ENCODE assay signal across 8 mouse cellular contexts in genomic region chr2:91649553-91650359, GRCm38 (mm10). TPM values are rescaled to one million over a fixed set of nuclear protein-coding genes. Genes with fewer than 3 reads are reported as not detected.
DNase-seq lines count a peak whose midpoint lies in the region; ATAC-seq and TF ChIP-seq lines count a peak whose summit lies in the region.

Zfp408 (minus strand) TSS chr2:91649791.
Arhgap1 (plus strand) TSS chr2:91649860.

- H3K9me3 ChIP-seq in E14TG2a.4 (ENCODE audit: low read length) = no peaks in the 10 kb centered on the region
- no peaks in the 10 kb centered on the region for H3K9me3 ChIP-seq in forebrain, embryonic 12.5 days
- H3K9me3 ChIP-seq in heart, postnatal 0 days (replicated peaks; ENCODE audit: control insufficient read depth, low read length) = no peaks in the 10 kb centered on the region
- no peaks in the 10 kb centered on the region for H3K9me3 ChIP-seq in liver, embryonic 16.5 days (replicated peaks; ENCODE audit: control insufficient read depth, low read length)
- no peaks in the 10 kb centered on the region for H3K9me3 ChIP-seq in neural tube, embryonic 13.5 days

- peak; percentile 95 for ATAC-seq in forebrain, embryonic 12.5 days (ENCODE audit: low FRiP score)
- peak; percentile 92 for ATAC-seq in heart, postnatal 0 days (ENCODE audit: insufficient read depth, low read depth)
- ATAC-seq in liver, embryonic 16.5 days (ENCODE audit: low read depth) = peak; percentile 94
- peak; percentile 95 for ATAC-seq in neural tube, embryonic 13.5 days (ENCODE audit: low read depth)

- TF ChIP-seq CTCF in E14TG2a.4 (conservative IDR thresholded peaks at IDR 0.05; ENCODE audit: low read length) = no peak
- no peak for TF ChIP-seq CTCF in heart, postnatal 0 days (IDR thresholded peaks at IDR 0.05; ENCODE audit: low read depth)
- TF ChIP-seq CTCF in testis, adult 2 months (IDR thresholded peaks at IDR 0.05; ENCODE audit: control insufficient read depth, insufficient read depth, insufficient replicate concordance, low read depth, low read length) = no peak

- H3K27me3 ChIP-seq in E14TG2a.4 (ENCODE audit: insufficient read depth, low read length) = no peaks in the 10 kb centered on the region
- no peaks in the 10 kb centered on the region for H3K27me3 ChIP-seq in forebrain, embryonic 12.5 days
- no peaks in the 10 kb centered on the region for H3K27me3 ChIP-seq in heart, postnatal 0 days (ENCODE audit: control insufficient read depth, insufficient read depth, low read length)
- no peaks in the 10 kb centered on the region for H3K27me3 ChIP-seq in liver, embryonic 16.5 days (ENCODE audit: control insufficient read depth, insufficient read depth, low read depth, low read length)
- no peaks in the 10 kb centered on the region for H3K27me3 ChIP-seq in neural tube, embryonic 13.5 days
- H3K27me3 ChIP-seq in testis, adult 2 months (ENCODE audit: control insufficient read depth, insufficient read depth, low read length) = no peaks in the 10 kb centered on the region

- peak within 1 kb of the TSS; percentile 74 for H3K27ac ChIP-seq in forebrain, embryonic 12.5 days
- H3K27ac ChIP-seq in heart, postnatal 0 days (ENCODE audit: low read depth) = peak within 1 kb of the TSS; percentile 96
- H3K27ac ChIP-seq in liver, embryonic 16.5 days (ENCODE audit: low read length) = peak within 1 kb of the TSS; percentile 94
- H3K27ac ChIP-seq in neural tube, embryonic 13.5 days (replicated peaks) = peak within 1 kb of the TSS; percentile 91
- H3K27ac ChIP-seq in testis, adult 2 months (ENCODE audit: control insufficient read depth, insufficient read depth, low read depth, low read length) = peak within 1 kb of the TSS; percentile 95

- under 1% methylated on average over 44 of the region's 44 CpGs for WGBS in forebrain, embryonic 12.5 days
- WGBS in heart, postnatal 0 days = under 1% methylated on average over 44 of the region's 44 CpGs
- under 1% methylated on average over 44 of the region's 44 CpGs for whole genome bisulfite sequencing in liver, embryonic 16.5 days (ENCODE audit: insufficient replicate concordance)
- under 1% methylated on average over 44 of the region's 44 CpGs for WGBS in neural tube, embryonic 13.5 days

- peak within 1 kb of the TSS; percentile 99 for H3K4me3 ChIP-seq in E14TG2a.4 (replicated peaks; ENCODE audit: low read length)
- H3K4me3 ChIP-seq in forebrain, embryonic 12.5 days (replicated peaks) = peak within 1 kb of the TSS; percentile 82
- H3K4me3 ChIP-seq in heart, postnatal 0 days (ENCODE audit: low read depth, low read length) = peak within 1 kb of the TSS; percentile 97
- H3K4me3 ChIP-seq in liver, embryonic 16.5 days (ENCODE audit: low read depth, low read length) = peak within 1 kb of the TSS; percentile 88
- H3K4me3 ChIP-seq in neural tube, embryonic 13.5 days = peak within 1 kb of the TSS; percentile 93
- H3K4me3 ChIP-seq in testis, adult 2 months (ENCODE audit: control insufficient read depth, low read depth, low read length) = peak within 1 kb of the TSS; percentile 99

- H3K4me2 ChIP-seq in forebrain, embryonic 12.5 days = peak within 1 kb of the TSS; percentile 96
- H3K4me2 ChIP-seq in heart, postnatal 0 days (ENCODE audit: low read depth, low read length) = peak within 1 kb of the TSS; percentile 93
- peak within 1 kb of the TSS; percentile 92 for H3K4me2 ChIP-seq in liver, embryonic 16.5 days (ENCODE audit: low read depth, low read length)
- peak within 1 kb of the TSS; percentile 100 for H3K4me2 ChIP-seq in neural tube, embryonic 13.5 days

- H3K4me1 ChIP-seq in E14TG2a.4 (replicated peaks; ENCODE audit: low read depth, low read length) = peaks cover 73% of the 10 kb centered on the region
- peaks cover 33% of the 10 kb centered on the region for H3K4me1 ChIP-seq in forebrain, embryonic 12.5 days
- H3K4me1 ChIP-seq in heart, postnatal 0 days (ENCODE audit: control insufficient read depth, insufficient read depth) = peaks cover 31% of the 10 kb centered on the region
- peaks cover 26% of the 10 kb centered on the region for H3K4me1 ChIP-seq in liver, embryonic 16.5 days (ENCODE audit: control insufficient read depth, low read depth, low read length)
- peaks cover 46% of the 10 kb centered on the region for H3K4me1 ChIP-seq in neural tube, embryonic 13.5 days (replicated peaks)
- peaks cover 28% of the 10 kb centered on the region for H3K4me1 ChIP-seq in testis, adult 2 months (ENCODE audit: control insufficient read depth, insufficient read depth, low read length)

- peak; percentile 80; the same call in 1 of the 2 replicates for TF ChIP-seq EP300 in heart, postnatal 0 days (IDR thresholded peaks at IDR 0.05; ENCODE audit: low read depth)

- H3K36me3 ChIP-seq in E14TG2a.4 (ENCODE audit: insufficient read depth, low read length) = peaks cover 54% of the 10 kb centered on the region
- H3K36me3 ChIP-seq in forebrain, embryonic 12.5 days (replicated peaks) = peaks cover 44% of the 10 kb centered on the region
- H3K36me3 ChIP-seq in heart, postnatal 0 days (replicated peaks; ENCODE audit: control insufficient read depth, insufficient read depth, low read length) = peaks cover 40% of the 10 kb centered on the region
- H3K36me3 ChIP-seq in liver, embryonic 16.5 days (ENCODE audit: control insufficient read depth, insufficient read depth) = peaks cover 29% of the 10 kb centered on the region
- H3K36me3 ChIP-seq in neural tube, embryonic 13.5 days = peaks cover 55% of the 10 kb centered on the region
- peaks cover 2% of the 10 kb centered on the region for H3K36me3 ChIP-seq in testis, adult 2 months (ENCODE audit: control insufficient read depth, insufficient read depth, low read length)

- peak; percentile 99 for DNase-seq in c-Kit-positive CD71-positive TER-119-positive erythroid progenitor cells, embryonic 14.5 days (ENCODE audit: low spot score)
- DNase-seq in heart, postnatal 0 days (ENCODE audit: low spot score) = peak; percentile 98
- peak; percentile 98 to 99 for DNase-seq in kidney, postnatal 4 days

- peak within 1 kb of the TSS; percentile 95 for H3K9ac ChIP-seq in forebrain, embryonic 12.5 days
- H3K9ac ChIP-seq in heart, postnatal 0 days (replicated peaks; ENCODE audit: low read depth, low read length) = peak within 1 kb of the TSS; percentile 83
- H3K9ac ChIP-seq in liver, embryonic 16.5 days (ENCODE audit: low read depth, low read length) = peak within 1 kb of the TSS; percentile 84
- peak within 1 kb of the TSS; percentile 98 for H3K9ac ChIP-seq in neural tube, embryonic 13.5 days

- TF ChIP-seq POLR2A in testis, adult 2 months (IDR thresholded peaks at IDR 0.05; ENCODE audit: control insufficient read depth, low read depth, low read length) = peak; percentile 64; the same call in 1 of the 2 replicates

RNA-seq across cellular contexts. Expression of gene Zfp408, which starts in this region (rescaled TPM):
- 8.9 and 12.6 TPM in 2 replicates for polyA plus RNA-seq in forebrain, embryonic 12.5 days (2016; fragmentation: Nextera tagmentation; extraction: Ambion mirVana)
- total RNA-seq in heart, postnatal 0 days (2014; rRNA removed; ENCODE audit: low replicate concordance) = 11.1 and 17.4 TPM in 2 replicates
- 3.6 and 4.0 TPM in 2 replicates for polyA plus RNA-seq in heart, postnatal 0 days (2015; fragmentation: Nextera tagmentation; extraction: Ambion mirVana)
- polyA plus RNA-seq in liver, embryonic 16.5 days (2015; fragmentation: Nextera tagmentation; extraction: Ambion mirVana) = 2.5 and 3.3 TPM in 2 replicates
- polyA plus RNA-seq in neural tube, embryonic 13.5 days (2015; fragmentation: Nextera tagmentation; extraction: Ambion mirVana) = 11.3 and 12.9 TPM in 2 replicates
- polyA plus RNA-seq in testis, adult 2 months (2012; rRNA removed) = 6.3 and 6.5 TPM in 2 replicates

RNA-seq across cellular contexts. Expression of gene Arhgap1, which starts in this region (rescaled TPM):
- 71.0 and 76.1 TPM in 2 replicates for polyA plus RNA-seq in forebrain, embryonic 12.5 days (2016; fragmentation: Nextera tagmentation; extraction: Ambion mirVana)
- total RNA-seq in heart, postnatal 0 days (2014; rRNA removed; ENCODE audit: low replicate concordance) = 85.7 and 109 TPM in 2 replicates
- 73.9 and 76.5 TPM in 2 replicates for polyA plus RNA-seq in heart, postnatal 0 days (2015; fragmentation: Nextera tagmentation; extraction: Ambion mirVana)
- 42.1 and 42.5 TPM in 2 replicates for polyA plus RNA-seq in liver, embryonic 16.5 days (2015; fragmentation: Nextera tagmentation; extraction: Ambion mirVana)
- 87.2 and 90.6 TPM in 2 replicates for polyA plus RNA-seq in neural tube, embryonic 13.5 days (2015; fragmentation: Nextera tagmentation; extraction: Ambion mirVana)
- polyA plus RNA-seq in testis, adult 2 months (2012; rRNA removed) = 22.8 and 23.7 TPM in 2 replicates

Comparison
In these comparisons a context has a peak if more than half of its experiments do, and no peak if none do; other contexts are left out.
1. Peak in every context shown above with its lines: DNase-seq, ATAC-seq, H3K4me3 ChIP-seq and H3K27ac ChIP-seq.